Mouse (Mus musculus) myocyte (in vitro differentiated cells): ENCODE measurements around the gene Dpp6.

Experiments
- CEBPB ChIP-seq: IDR thresholded peaks from 2 replicates; pipeline ENCODE4 v1.6.1; 2011; ENCODE audit warnings: mild to moderate bottlenecking, moderate library complexity; ENCODE audit not compliant: poor library complexity, insufficient read depth, severe bottlenecking
- E2F4 ChIP-seq: IDR thresholded peaks from one replicate; pipeline ENCODE4 v1.6.1; 2011; ENCODE audit warnings: mild to moderate bottlenecking, control low read depth, moderate library complexity; ENCODE audit not compliant: insufficient read depth
- MAX ChIP-seq: IDR thresholded peaks from one replicate; pipeline ENCODE4 v1.6.1; 2011; ENCODE audit warnings: low read depth, mild to moderate bottlenecking, control low read depth
- MYOD1 ChIP-seq, 3 experiments: IDR thresholded peaks; one replicate each; pipeline ENCODE4 v1.6.1; 2011; ENCODE audit warnings: control low read depth in 2 of 3, low read depth in 2 of 3, mild to moderate bottlenecking in 2 of 3, moderate library complexity in 1 of 3; ENCODE audit not compliant: insufficient read length in 2 of 3, control insufficient read depth in 1 of 3
- POLR2A ChIP-seq: IDR thresholded peaks from one replicate; pipeline ENCODE4 v1.6.1; 2011; ENCODE audit warnings: low read depth, mild to moderate bottlenecking, control low read depth, moderate library complexity; ENCODE audit not compliant: insufficient read length
- POLR2AphosphoS2 ChIP-seq: IDR thresholded peaks from one replicate; pipeline ENCODE4 v1.6.1; 2011; ENCODE audit warnings: low read depth, control low read depth; ENCODE audit not compliant: insufficient read length
- TCF12 ChIP-seq: IDR thresholded peaks from one replicate; pipeline ENCODE4 v1.6.1; 2011; ENCODE audit warnings: mild to moderate bottlenecking, control low read depth; ENCODE audit not compliant: poor library complexity, insufficient read depth, severe bottlenecking
- TCF3 ChIP-seq: IDR thresholded peaks from one replicate; pipeline ENCODE4 v1.6.1; 2011; ENCODE audit warnings: low read depth, control low read depth; ENCODE audit not compliant: insufficient read length
- USF1 ChIP-seq: IDR thresholded peaks from one replicate; pipeline ENCODE4 v1.6.1; 2011; ENCODE audit warnings: low read depth, mild to moderate bottlenecking, control low read depth, moderate library complexity

GRCm38 (mm10) chr5:27544816-27545270 lies 727.8 kb downstream of the Dpp6 start:
- TF ChIP-seq POLR2A (no peak), MAX (no peak), TCF12 (no peak), E2F4 (no peak), POLR2AphosphoS2 (no peak), USF1 (no peak), MYOD1 (IDR thresholded peaks at IDR 0.05; ENCODE audit: control insufficient read depth in 1 of 3, insufficient read length in 2 of 3, low read depth in 2 of 3) (no peak), CEBPB (no peak), TCF3 (no peak)
